Mouse (Mus musculus) layer of hippocampus, postnatal 25 days (tissue): Measurements from ENCODE around the gene Keap1. TPM values are rescaled to one million over a fixed set of nuclear protein-coding genes. Genes with fewer than 3 reads are reported as not detected.

Experiments used
- total RNA-seq, 2 experiments: library from RNA; stranded (reverse); gene quantifications; 2 replicates each; pipeline ENCODE4 v1.2.3; 2021

The Keap1 gene
- total RNA-seq, 2 experiments from 2014 or later: 56.7 to 60.1 TPM

Other genes with a start within 250 kb of the Keap1 start
- gene Mrpl4, start 236.6 kb downstream of the Keap1 start, total RNA-seq: 10 to 100 TPM; 60.1 to 62.4 TPM
- gene Icam1, start 223.4 kb downstream of the Keap1 start, total RNA-seq: 1 to 10 TPM; 2.1 to 2.7 TPM
- under 1 TPM; 0.84 to 0.87 TPM for gene Icam4, start 210.0 kb downstream of the Keap1 start, total RNA-seq
- 100 to 1,000 TPM; 389 to 394 TPM for gene Icam5, start 207.3 kb downstream of the Keap1 start, total RNA-seq
- under 1 TPM in 1 of 2 experiments, not detected in 1; 0.94 TPM for gene Zglp1, start 172.3 kb downstream of the Keap1 start, total RNA-seq
- 1 to 10 TPM; 1.1 to 1.3 TPM for gene Gm49373, start 166.3 kb downstream of the Keap1 start, total RNA-seq
- 10 to 100 TPM; 67.2 to 68.2 TPM for gene Fdx1l, start 165.7 kb downstream of the Keap1 start, total RNA-seq
- 1 to 10 TPM; 2.4 to 2.7 TPM for gene Gm38431, start 147.4 kb downstream of the Keap1 start, total RNA-seq
- 10 to 100 TPM; 28.4 to 34.7 TPM for gene Raver1, start 147.4 kb downstream of the Keap1 start, total RNA-seq
- 10 to 100 TPM; 12.7 to 16.4 TPM for gene Tyk2, start 108.1 kb downstream of the Keap1 start, total RNA-seq
- 100 to 1,000 TPM; 144 to 156 TPM for gene Cdc37, start 89.4 kb downstream of the Keap1 start, total RNA-seq
- 10 to 100 TPM; 74.0 to 85.1 TPM for gene Pde4a, start 73.6 kb downstream of the Keap1 start, total RNA-seq
- 10 to 100 TPM; 13.1 to 14.5 TPM for gene S1pr5, start 9.1 kb upstream of the Keap1 start, total RNA-seq
- 10 to 100 TPM; 39.1 to 40.0 TPM for gene Atg4d, start 25.9 kb upstream of the Keap1 start, total RNA-seq
- gene Kri1, start 48.6 kb upstream of the Keap1 start, total RNA-seq: 10 to 100 TPM; 36.4 to 48.4 TPM
- 10 to 100 TPM; 53.6 to 61.7 TPM for gene Cdkn2d, start 52.0 kb upstream of the Keap1 start, total RNA-seq
- gene Ap1m2, start 73.0 kb upstream of the Keap1 start, total RNA-seq: under 1 TPM; 0.42 to 0.73 TPM
- gene Slc44a2, start 81.3 kb upstream of the Keap1 start, total RNA-seq: 10 to 100 TPM; 50.8 to 54.6 TPM
- 10 to 100 TPM; 85.6 to 92.6 TPM for gene Ilf3, start 128.5 kb upstream of the Keap1 start, total RNA-seq
- 10 to 100 TPM; 21.4 to 31.6 TPM for gene Qtrt1, start 172.5 kb upstream of the Keap1 start, total RNA-seq
- 10 to 100 TPM; 55.2 to 77.1 TPM for gene Dnm2, start 185.5 kb upstream of the Keap1 start, total RNA-seq